Mouse (Mus musculus) induced T-regulatory cell, adult 2 months (primary cell): ENCODE data around the gene Pfkfb4.

Experiments used
- DNase-seq: peaks from one replicate; pipeline ENCODE4 v3.0.0-alpha.2; 2012; ENCODE audit warnings: low read depth

Gene Pfkfb4

DNA sequence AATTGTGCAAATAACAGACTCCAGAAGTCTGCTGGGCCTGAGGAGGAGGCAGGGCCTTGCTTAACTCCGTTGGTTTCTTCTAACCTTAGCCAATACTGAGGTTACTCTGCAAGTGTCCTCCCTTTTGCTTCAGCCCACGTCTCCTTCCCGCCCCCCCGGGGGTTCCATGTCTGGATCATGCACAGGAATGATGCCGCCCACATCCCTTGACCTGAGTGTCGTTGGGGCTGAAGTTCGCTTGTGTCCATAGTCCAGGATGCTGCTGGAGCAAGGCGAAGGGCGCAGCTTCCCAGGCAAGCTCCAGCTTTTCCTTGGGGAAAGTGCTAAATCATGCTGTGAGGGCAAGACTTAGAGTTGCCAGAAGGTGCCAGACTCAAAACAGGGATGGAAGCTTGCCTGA lies 4.8 kb downstream of the Pfkfb4 start:
- DNase-seq, result no peak

DNA sequence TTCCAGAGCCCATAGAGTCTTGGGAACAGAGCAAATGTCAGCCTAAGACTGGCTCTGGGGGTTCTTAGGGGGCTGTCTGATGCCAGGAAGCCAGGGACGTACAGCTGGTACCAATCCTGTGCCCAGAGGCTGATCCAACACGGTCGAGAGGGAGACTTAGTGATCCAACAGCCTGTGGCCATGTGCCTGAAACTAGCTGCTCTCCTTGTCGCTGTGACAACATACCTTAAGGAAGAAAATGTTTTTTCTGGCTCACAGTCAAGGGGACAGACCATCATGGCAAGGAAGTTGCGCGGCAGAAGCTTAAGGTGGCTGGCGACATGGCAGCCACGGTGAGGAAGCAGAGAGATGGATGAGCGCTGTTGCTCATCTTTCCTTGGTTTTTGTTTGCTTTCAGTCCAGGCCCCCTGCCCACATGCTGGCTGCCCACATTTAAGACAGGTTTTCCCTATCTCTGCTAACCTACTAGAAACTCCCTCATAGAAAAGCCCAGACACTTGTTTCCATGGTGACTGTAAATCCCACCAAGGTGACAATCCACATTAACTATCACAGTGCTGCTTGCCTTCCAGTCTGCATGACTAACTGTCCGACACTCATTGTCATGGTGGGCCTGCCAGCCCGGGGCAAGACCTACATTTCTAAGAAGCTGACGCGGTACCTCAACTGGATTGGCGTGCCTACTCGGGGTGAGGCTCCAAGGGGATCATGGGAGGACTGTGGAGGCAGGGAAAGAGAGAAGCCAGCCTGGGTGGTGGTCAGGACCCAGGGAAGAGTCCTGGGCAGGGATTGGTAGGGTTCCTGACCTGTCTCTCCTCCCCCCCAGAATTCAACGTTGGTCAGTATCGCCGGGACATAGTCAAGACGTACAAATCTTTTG lies 6.9 kb downstream of the Pfkfb4 start:
- DNase-seq, result no peak

DNA sequence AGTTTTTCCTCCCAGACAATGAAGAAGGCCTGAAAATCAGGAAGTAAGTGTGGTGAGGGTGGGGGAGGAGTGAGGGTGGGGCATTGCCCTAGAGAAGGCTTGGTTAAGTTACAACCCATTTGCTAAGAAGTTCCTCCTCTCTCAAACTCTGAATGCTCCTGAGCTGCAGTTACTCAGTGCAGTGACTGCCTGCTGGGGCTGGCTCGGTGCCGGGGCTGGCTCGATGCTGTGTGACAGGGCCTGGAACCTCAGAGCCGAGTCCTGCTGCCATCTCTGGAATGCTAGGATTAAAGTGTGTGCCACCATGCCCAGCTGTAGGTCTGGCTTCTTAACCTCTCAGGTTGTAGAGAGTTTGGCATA lies 7.6 kb downstream of the Pfkfb4 start:
- DNase-seq, result no peak

DNA sequence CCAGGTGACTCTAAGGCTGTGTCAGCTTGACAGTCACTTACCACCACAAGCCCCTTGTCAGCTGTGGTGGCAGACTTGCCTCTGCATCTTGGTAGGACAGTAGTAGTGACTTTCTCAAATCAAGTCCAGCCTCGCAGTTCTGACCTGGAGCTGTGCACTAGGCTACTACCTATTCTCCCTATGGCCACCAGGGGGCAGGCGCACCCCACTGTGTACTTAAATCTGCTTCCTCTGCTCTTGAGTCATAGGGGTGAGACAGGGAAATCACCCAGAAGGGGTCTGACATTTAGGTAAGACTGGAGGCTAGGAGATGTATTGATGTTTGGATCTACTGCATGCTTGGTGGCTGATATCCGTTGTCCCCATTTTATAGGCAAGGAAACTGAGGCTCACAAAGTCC lies 9.1 kb downstream of the Pfkfb4 start:
- peak; percentile 89 for DNase-seq

DNA sequence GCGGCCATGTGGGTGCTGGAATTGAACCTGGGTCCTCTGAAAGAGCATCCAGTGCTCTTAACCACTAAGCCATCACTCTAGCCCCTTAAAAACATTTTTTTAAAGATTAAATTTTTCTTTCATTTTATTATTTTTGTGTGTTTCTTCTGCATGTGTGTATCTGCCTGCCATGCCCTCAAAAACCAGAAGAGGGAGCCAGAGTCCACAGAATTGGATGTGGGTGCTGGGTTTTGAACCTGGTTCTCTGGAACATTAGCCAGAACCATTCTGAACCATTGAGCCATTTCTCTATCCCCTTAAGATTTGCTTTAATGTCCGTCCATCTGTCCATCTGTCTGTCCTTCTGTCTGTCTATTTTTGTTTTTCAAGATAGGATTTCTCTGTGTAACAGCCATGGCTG lies 11.6 kb downstream of the Pfkfb4 start:
- peak; percentile 88 for DNase-seq

DNA sequence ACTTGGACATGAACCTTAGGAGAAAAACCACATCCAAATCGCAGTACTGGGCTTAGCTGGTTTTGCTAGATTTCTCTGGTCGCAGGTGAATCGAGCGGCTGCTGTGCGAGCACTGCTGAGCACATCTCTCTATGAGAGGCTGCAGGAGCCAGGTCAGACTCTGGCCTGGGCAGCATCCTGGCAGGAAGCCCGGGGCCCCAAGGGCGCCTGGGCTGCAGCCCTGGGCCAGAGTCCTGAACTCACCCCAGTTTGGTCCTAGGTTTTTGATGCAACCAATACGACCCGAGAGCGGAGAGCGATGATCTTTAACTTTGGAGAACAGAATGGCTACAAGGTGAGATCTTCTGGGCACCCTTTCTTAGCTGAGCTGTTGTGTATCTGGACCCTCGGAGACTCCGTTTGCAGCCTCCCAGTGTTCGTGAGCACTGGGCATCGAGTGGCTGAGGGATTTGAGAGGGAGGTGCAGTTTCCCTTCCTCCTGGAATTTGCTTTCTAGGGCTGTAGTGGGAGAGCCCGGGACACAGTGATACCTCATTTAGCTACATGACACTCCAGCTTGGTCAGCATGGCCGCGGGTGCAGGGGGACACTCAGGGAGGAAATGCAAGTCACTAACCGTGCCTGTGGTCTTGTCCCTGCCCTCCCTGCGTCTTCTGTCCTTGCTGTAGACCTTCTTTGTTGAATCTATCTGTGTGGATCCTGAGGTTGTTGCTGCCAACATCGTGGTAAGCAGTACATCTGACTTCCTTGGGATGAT lies 15.6 kb downstream of the Pfkfb4 start:
- DNase-seq, result no peak

DNA sequence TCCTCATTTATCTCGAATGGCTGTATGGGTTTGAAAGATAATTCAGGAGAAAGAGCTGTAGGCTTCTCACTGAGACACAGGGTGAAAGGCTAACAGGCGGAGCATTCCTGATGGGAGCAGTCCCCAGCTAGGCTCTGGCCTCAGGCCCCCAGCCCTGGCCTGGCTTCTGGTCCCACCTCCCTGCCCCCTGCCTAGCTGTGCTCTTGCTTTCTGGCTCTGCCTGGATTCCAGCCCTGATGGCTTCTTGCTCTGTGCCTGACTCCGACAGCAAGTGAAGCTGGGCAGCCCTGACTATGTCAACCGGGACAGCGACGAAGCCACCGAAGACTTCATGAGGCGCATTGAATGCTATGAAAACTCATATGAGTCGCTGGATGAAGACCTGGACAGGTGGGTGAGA lies 16.5 kb downstream of the Pfkfb4 start:
- DNase-seq, result no peak

DNA sequence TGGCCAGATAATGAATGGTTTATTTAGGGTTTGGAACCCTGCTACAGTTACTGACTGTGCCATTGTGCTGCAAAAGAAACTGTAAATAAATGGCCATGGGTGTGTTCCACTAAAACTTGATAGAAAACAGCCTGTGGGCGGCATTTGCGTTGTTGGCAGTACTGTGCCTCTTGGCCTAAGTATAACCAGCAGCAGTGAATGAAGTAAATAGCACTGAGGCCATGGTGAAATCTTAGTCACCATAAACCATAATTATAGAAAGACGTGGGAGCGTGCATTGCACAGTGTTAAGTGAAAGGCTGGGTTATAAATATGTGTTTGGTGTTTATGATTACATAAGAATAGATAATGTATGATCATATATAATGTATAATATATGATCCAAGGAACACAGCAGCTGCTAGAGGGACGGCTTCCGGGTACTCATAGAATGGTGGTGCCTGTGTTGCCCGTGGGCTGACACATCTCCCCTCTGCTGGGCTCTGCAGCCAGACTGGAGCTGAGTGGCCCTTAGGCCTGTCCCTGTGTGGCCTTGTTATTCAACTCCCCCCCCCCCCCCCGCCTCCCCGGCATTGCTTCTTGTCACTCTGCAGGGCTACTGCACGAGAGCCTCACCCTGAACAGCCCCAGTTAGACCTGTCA lies 17.5 kb downstream of the Pfkfb4 start:
- DNase-seq, result no peak

DNA sequence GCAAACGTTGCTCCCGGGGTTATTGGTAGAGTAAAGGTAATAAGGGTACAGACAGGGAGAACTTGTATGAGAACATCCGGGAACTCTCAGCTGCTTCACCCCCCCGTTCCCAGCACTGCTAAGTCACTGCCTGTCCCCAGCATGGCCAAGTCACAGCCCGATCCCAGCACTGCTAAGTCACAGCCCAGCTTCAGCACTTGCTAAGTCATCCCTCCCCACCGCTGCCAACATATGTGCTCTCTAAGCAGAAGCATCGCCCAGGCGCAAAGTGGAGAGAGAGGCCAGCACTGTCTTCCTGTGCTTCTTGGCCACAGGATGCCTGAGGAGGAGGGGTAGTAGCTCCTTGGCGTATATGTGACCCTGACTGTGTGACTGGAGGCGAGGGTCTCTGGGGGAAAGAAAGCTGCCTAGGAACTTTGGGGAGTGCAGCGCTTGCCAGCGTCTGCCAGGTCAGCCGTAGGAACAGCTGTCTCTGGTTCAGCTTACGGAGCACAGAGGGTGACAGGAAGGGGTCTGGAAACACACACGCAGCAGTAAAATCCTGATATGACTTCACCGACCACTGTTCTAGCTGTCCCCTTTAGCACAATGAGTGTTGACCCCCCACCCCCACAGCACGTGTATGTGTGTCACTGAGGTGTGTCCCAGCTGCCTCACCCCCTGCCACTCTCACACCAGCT lies 18.2 kb downstream of the Pfkfb4 start:
- DNase-seq, result no peak

DNA sequence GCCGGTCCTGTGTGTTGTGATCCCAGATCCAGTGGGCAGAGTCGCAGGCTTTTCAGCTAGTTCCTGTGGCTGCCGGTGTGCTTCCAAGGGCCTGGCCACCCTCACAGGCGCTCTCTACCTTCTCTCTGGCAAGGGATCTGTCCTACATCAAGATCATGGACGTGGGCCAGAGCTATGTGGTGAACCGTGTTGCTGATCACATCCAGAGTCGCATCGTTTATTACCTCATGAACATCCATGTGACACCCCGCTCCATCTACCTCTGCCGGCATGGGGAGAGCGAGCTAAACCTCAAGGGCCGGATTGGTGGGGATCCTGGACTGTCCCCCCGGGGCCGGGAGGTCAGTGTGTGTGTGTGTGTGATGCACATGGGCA lies 18.7 kb downstream of the Pfkfb4 start:
- no peak for DNase-seq

DNA sequence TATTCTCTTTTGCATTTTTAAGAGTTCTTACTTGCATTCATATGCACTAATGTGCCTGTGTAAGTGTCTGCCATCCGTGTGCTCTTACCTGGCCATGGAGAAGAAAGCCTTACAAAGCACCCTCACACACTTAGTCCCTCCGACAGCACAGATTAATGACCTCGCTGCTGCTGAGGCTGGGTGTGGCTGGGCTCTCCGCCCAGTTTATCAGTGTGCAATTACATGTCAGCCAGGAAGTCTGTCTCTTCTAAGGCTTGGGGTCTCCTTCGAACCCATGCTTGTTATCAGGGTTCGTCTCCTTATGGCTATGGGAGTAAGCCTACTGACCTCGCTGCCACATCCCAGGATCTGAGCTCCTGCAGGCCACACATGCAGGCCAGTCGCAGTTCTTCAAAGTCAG lies 23.8 kb downstream of the Pfkfb4 start:
- no peak for DNase-seq

DNA sequence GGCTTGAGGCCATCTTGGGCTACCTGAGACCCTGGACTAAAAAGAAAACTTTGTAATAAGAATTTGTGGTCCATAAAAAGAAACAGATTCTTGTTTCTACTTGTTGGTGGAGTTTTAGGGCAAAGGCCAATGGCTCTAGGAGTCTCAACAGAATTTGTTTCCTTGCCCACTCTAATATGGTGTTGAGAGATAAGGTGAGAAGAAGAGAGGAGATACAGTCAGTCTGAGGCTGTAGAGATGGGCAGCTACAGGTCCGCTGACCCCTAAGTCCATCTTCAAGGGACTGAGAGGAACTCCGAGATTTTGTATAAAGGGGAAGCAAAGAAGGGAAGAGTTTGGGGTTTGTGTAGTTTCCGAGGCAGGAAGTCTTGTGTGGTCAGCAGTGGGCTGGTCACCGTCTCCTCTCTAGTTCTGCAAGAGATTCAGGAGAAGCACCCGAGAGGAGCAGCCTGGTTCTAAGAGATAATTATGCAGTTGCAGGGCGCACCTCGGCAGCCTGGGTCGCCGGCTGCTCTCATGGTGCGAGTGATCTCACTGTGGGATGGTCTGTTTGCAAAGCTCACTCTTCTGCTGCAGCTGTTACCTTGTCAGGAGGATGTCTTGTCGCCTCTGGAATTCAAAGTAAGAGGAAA lies 25.5 kb downstream of the Pfkfb4 start:
- DNase-seq, result no peak

DNA sequence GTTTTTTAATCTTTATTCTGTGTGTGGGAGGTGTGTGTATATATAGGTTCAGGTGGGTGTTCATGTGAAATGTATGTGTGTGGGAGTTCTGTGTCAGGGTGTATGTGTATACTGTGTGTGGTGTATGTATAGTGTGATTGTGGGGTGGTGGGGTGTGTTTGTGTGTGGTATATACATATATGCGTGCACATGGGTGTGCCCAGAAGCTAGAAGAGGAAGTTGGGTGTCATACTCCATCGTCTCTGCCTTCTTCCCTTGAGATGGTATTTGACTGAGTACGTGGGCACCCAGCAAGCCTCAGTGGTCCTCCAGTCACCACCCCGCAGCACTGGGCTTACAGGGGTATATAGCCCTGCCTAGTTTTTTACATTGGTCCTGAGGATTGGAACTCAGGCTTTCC lies 29.9 kb downstream of the Pfkfb4 start:
- no peak for DNase-seq

DNA sequence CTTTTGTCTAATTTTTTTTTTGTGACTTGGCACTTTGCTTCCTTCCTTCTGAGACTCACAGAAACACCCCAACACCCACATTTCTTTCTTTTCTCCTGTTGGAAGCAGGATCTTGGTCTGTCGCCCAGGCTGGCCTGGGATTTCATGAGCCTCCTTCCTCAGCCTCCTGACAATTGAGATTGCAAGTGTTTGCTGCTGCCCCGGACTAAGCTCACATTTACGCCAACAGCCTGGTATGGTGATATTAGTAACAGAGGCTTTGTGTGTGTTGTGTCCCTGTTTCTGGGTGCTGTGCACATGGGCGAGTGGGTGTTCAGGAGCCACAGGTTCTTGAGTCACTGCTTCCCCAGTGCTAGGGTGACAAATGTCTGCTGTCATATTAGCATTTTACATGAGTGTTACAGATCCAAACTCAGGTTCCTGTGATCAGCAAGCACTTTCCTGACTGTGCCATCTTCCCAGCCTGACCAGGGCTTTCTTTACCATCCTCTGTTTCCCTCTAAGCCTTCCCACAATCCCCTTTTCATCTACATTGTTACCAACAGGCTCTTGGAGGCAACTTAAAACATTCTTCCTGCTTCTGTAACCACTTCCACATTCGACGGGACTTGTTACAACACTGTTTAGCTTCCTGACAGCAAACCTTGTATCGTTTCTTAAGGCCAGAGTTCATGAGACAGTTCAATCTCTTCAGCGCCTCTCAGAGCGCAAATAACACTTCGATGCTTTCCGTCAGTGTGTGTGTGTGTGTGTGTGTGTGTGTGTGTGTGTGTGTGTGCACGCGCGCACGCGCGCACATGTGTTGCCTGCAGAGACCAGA lies 31.5 kb downstream of the Pfkfb4 start:
- DNase-seq, result peak; percentile 32

DNA sequence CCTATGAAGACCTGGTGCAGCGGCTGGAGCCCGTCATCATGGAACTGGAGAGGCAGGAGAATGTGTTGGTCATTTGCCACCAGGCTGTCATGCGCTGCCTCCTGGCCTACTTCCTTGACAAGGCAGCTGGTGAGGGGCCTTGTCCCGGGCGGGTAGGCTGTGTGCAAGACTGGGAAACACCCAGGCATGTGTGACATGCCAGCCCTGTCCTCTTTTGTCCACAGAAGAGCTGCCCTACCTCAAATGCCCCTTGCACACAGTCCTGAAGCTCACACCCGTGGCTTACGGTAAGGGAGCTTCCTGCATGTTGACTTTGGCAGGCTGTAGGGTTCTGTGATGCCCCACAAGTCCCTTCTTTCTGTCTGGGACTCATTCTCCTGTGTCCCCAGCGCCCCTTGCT lies 35.9 kb downstream of the Pfkfb4 start:
- no peak for DNase-seq

DNA sequence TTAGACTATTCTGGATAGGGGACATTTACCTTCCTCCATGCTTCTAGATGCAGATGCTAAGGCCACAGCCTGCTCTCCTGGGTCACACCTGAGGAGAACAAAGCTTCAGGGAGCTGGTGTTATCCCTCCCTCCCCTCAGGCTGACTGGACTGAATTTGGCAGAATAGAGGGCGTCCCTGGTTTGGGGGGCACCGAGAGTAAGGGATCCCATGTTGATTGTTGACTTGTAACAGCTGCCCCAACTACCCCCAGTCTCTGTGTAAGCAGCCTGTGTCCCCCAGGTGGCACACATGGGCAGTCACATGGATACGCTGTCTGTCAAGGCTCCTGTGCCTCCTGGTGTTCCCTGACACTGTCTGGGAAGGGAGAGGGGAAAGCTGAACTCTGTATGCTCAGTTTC lies 36.8 kb downstream of the Pfkfb4 start:
- DNase-seq, result no peak

DNA sequence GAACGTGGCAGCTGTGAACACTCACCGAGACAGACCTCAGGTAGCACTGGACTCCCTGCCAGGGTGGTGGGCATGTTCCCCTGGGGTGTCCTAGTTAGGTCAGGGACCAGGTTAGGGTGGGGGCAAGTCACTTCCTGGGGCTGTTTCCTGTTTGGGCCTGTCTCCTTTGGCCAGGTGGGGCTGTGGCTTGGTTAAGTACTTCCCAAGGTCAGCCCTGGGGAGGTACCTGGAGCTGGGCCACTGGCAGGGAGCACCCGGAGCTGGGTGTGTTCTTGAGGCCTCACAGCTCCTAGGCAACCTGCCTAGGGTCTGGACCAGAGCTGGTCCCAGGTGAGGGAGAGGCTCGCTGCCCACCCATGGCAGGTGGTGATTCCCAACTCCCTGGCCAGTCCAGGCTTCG lies 37.3 kb downstream of the Pfkfb4 start:
- no peak for DNase-seq

DNA sequence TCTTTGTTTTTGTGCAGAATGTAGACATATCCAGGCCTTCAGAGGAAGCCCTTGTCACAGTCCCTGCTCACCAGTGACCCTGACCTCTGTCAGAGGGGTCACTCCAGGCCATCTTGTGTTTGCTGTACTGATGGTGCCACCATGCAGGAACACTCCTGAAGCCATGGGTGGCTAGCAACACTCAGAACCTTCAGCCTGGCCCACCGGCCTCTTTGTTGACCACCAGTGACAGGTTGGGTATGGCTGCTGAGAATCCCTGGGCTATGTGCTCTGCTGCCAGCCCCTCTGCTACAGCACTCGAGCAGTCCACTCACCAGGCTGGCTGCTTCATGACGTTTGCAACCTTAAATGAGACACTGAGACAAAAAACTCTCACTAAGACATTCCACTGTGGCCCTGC lies 38.7 kb downstream of the Pfkfb4 start:
- DNase-seq, result no peak

DNA sequence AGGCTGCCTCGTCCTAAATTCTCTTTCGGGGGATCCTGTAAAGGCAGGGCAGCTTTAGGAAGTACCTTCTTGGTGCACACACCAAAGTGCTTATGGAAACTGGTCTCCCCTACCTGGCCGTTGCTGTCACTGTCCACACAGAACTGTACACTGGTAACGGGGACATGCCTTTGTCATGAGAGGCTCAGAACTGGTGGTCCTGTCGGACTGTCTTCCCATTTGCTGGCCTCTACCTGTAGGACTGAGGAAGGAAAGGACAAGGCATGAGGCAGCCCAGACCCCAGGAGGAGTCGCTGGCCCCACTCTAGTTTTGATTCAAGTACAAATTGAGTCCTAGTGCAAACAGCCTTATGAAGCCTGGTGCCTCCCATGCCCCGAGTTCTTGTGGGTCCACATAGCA lies 39.4 kb downstream of the Pfkfb4 start:
- no peak for DNase-seq

DNA sequence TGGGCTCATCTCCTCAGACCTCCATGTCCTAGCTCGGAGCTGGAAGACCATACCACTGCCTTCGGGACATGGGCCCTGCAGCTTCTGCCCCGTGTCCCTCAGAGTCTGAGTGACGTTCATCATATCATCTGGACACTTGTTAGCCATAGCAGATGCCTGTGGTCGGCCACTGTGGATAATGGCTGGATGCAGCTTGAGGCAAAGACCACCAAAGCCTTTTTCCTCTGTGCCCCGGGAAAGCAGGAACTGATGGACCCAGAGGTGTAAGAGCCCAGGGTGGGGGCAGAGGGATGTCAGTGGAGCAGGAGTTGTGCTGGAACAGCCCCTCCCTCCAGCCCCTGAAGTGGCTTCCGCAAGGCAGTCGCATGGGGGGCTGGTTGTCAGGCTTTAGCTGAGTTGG lies 40.1 kb downstream of the Pfkfb4 start:
- DNase-seq, result no peak

DNA sequence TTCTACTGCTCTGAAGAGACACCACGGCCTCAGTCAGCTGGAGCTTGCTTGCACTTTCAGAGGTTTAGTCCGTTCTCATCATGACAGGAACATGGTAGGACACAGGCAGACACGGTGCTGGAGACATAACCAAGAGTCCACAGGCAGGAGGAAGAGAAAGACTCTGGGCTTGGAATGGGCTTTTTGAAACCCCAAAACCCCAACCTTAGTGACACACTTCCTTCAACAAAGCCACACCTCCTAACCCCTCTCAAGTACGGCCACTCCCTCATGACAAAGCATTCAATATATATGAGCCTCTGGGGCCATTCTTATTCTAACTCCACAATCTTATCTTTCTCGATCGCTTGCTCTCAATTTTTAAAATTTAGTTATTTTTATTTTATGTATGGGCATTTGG lies 40.9 kb downstream of the Pfkfb4 start:
- no peak for DNase-seq
